ENCODE assay signal across 9 mouse cellular contexts in the genomic region with DNA sequence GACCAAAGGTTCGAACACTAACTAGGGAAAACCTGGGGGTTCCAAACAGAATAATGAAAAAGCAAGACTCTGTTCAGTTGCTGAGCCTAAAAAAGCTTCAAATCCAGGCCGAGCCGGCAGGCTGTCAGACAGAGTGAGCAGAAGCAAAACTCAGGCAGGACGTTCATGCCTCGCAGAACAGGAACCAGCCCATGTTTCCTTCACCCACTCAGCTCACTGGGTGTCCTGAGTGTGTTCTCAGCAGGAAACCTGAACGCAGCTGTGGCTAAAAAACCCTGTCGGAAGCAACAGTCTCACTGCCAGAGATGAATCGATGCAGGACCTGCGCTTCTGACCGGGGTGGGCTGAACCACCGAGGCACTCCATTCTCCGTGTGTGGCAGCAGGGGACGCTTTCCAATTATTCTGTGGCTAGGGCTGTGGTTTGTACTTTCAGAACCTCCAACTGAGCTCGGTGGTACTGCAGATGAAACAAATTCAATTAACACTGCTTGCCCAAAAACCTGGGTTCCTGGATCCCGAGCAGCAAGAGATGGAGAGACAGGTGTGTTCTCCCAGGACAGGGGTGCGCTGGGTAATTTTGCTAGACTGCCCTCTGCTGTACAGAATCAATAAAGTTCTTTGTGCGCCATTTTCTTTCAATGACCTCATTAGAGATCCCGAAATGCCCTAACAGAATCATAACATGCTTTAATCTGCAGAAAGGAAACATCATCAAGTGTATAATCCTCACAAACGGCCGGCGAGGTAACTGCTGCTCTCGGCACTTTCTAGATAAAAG.
DNase-seq lines count a peak whose midpoint lies in the region; ATAC-seq and TF ChIP-seq lines count a peak whose summit lies in the region.
"Had no signal": no experiment of that assay in that cellular context is flagged by ENCODE, and none has a peak within 500 bp of the region (broad histone marks: within the 10 kb centered on the region; RNA-seq: fewer than 3 reads in every experiment).

No protein-coding gene starts in this region.

- no peak for TF ChIP-seq CTCF in gastrocnemius, adult 2 months (IDR thresholded peaks at IDR 0.05)

- DNase-seq in gastrocnemius, adult 2 months, result peak; percentile 22
- no peak for DNase-seq in gastrocnemius, postnatal 25 days
- peak; percentile 9 to 14 for DNase-seq in frontal cortex, postnatal 14 days (ENCODE audit: low spot score in 2 of 2)
- no peak for DNase-seq in adrenal gland, adult 2 months
- DNase-seq in kidney, adult 8-10 months, result no peak
- no peak for DNase-seq in retina, postnatal 1 day

- intact Hi-C loops in gastrocnemius, adult 2 months (cut with DNase I), result no loop called here

- ATAC-seq in CD4-positive, CD25-positive, alpha-beta regulatory T cell, adult 4 months, result peak; percentile 43
- 0 out of 2 replicates have a peak, but pooled peaks have one; percentile 34 for ATAC-seq in megakaryocyte-erythroid progenitor cell, adult 5-6 weeks (replicated peaks; ENCODE audit: low FRiP score, low TSS enrichment, poor library complexity, severe bottlenecking)
- ATAC-seq: midbrain, embryonic 13.5 days had no signal

- peak overlapping the region; percentile 40; the same call in 1 of the 2 replicates for H3K4me3 ChIP-seq in gastrocnemius, adult 2 months
- H3K4me3 ChIP-seq: midbrain, embryonic 13.5 days had no signal

- H3K27ac ChIP-seq in gastrocnemius, adult 2 months, result no peak overlapping the region
- H3K27ac ChIP-seq: midbrain, embryonic 13.5 days had no signal

Comparison
In these comparisons a context has a peak if more than half of its experiments do, and no peak if none do; other contexts are left out.
1. DNase-seq: peak in gastrocnemius, adult 2 months (single experiment) and frontal cortex, postnatal 14 days (2 of 2); none in gastrocnemius, postnatal 25 days (single experiment), adrenal gland, adult 2 months (single experiment), kidney, adult 8-10 months (0 of 2) and retina, postnatal 1 day (single experiment).